Mouse (Mus musculus) kidney, embryonic 14.5 days (tissue): ENCODE measurements around the gene Car11. TPM values are rescaled to one million over a fixed set of nuclear protein-coding genes. Genes with fewer than 3 reads are reported as not detected.

Source experiments
- ATAC-seq: fragments of 200-750 bp; cut with Nextera tagmentation; 2 replicates; pipeline ENCODE4 v1.8.0; 2017; ENCODE audit warnings: moderate number of reproducible peaks, mild to moderate bottlenecking, moderate TSS enrichment, moderate library complexity; ENCODE audit not compliant: low FRiP score, low TSS enrichment
- H3K27ac ChIP-seq: fragments of 300-500 bp; sonication (generic); 2 replicates; pipeline ENCODE4 v1.5.1; 2014; ENCODE audit warnings: low read depth, mild to moderate bottlenecking, low read length, moderate library complexity, mixed read lengths
- H3K27me3 ChIP-seq: fragments of 300-500 bp; sonication (generic); 2 replicates; pipeline ENCODE4 v1.6.1; 2014; ENCODE audit warnings: mild to moderate bottlenecking, low read length; ENCODE audit not compliant: control insufficient read depth, insufficient read depth
- H3K36me3 ChIP-seq: fragments of 300-500 bp; sonication (generic); 2 replicates; pipeline ENCODE4 v1.6.1; 2014; ENCODE audit warnings: low read length, mixed read lengths; ENCODE audit not compliant: control insufficient read depth, insufficient read depth
- H3K4me1 ChIP-seq: fragments of 300-500 bp; sonication (generic); 2 replicates; pipeline ENCODE4 v1.6.1; 2014; ENCODE audit warnings: low read length, mixed read lengths; ENCODE audit not compliant: control insufficient read depth, insufficient read depth
- H3K4me2 ChIP-seq: fragments of 300-500 bp; sonication (generic); replicated peaks from 2 replicates; pipeline ENCODE4 v1.6.1; 2014; ENCODE audit warnings: low read depth, mild to moderate bottlenecking, low read length
- H3K4me3 ChIP-seq: fragments of 300-500 bp; sonication (generic); 2 replicates; pipeline ENCODE4 v1.5.1; 2014; ENCODE audit warnings: mild to moderate bottlenecking, low read length
- H3K9ac ChIP-seq: fragments of 300-500 bp; sonication (generic); 2 replicates; pipeline ENCODE4 v1.6.1; 2014; ENCODE audit warnings: low read depth, mild to moderate bottlenecking, low read length, moderate library complexity
- H3K9me3 ChIP-seq: fragments of 300-500 bp; sonication (generic); 2 replicates; pipeline ENCODE4 v1.6.1; 2016; ENCODE audit warnings: low read length; ENCODE audit not compliant: control insufficient read depth
- WGBS: fragments of 180-500 bp; shearing (Covaris S2); extraction: QIAGEN DNeasy Blood & Tissue Kit; methylation state at CpG from one replicate; pipeline ENCODE4 v1.1.7; 2014; 5-methylcytosine and 5-hydroxymethylcytosine counted together
- polyA plus RNA-seq: library from polyadenylated mRNA; unstranded; fragments of >200 nt; fragmentation: Nextera tagmentation; extraction: Ambion mirVana; gene quantifications from 2 replicates; pipeline ENCODE4 v1.2.1, GENCODE M21; 2014

Car11 gene
- polyA plus RNA-seq, 1 experiment from 2014 or later = 6.9 TPM

- Histone ChIP-seq H3K9ac (no peak overlapping the region), H3K4me2 (no peak overlapping the region), H3K36me3 (no peaks in the 10 kb centered on the region), H3K27me3 (no peaks in the 10 kb centered on the region), H3K4me1 (peaks cover 16% of the 10 kb centered on the region; the same call in 1 of the 2 replicates), H3K27ac (no peak overlapping the region), H3K4me3 (no peak overlapping the region), H3K9me3 (no peaks in the 10 kb centered on the region)
- 96% methylated on average over 9 of the region's 9 CpGs for WGBS
- no peak for ATAC-seq
These were observed 30.7 kb upstream of the Car11 start for GRCm38 (mm10) chr7:45668921-45669320.

GRCm38 (mm10) chr7:45677627-45678295 lies 21.9 kb upstream of the Car11 start:
- Histone ChIP-seq H3K4me1 (peaks cover 7% of the 10 kb centered on the region), H3K27me3 (no peaks in the 10 kb centered on the region), H3K36me3 (no peaks in the 10 kb centered on the region), H3K4me3 (no peak overlapping the region), H3K9me3 (no peaks in the 10 kb centered on the region), H3K27ac (no peak overlapping the region), H3K4me2 (no peak overlapping the region), H3K9ac (no peak overlapping the region)
- no peak for ATAC-seq
- 70% methylated on average over 7 of the region's 7 CpGs for WGBS

GRCm38 (mm10) chr7:45678513-45678912 lies 21.1 kb upstream of the Car11 start:
- no peaks in the 10 kb centered on the region for H3K9me3 ChIP-seq
- H3K27ac ChIP-seq = no peak overlapping the region
- no peak overlapping the region for H3K4me3 ChIP-seq
- H3K4me1 ChIP-seq = peaks cover 10% of the 10 kb centered on the region
- H3K27me3 ChIP-seq = no peaks in the 10 kb centered on the region
- no peaks in the 10 kb centered on the region for H3K36me3 ChIP-seq
- no peak overlapping the region for H3K9ac ChIP-seq
- WGBS = 96% methylated on average over 14 of the region's 14 CpGs
- no peak for ATAC-seq
- no peak overlapping the region for H3K4me2 ChIP-seq

GRCm38 (mm10) chr7:45679966-45680621 lies 19.5 kb upstream of the Car11 start:
- 71% methylated on average over 14 of the region's 14 CpGs for WGBS
- 0 out of 2 replicates have a peak overlapping the region, but pooled peaks have one; percentile 3 for H3K27ac ChIP-seq
- ATAC-seq = no peak

GRCm38 (mm10) chr7:45681046-45681736 lies 18.5 kb upstream of the Car11 start:
- no peak overlapping the region for H3K27ac ChIP-seq
- no peak overlapping the region; the same call in 1 of the 2 replicates for H3K9ac ChIP-seq
- no peak overlapping the region for H3K4me2 ChIP-seq
- H3K9me3 ChIP-seq = no peaks in the 10 kb centered on the region
- whole genome bisulfite sequencing = 81% methylated on average over 8 of the region's 8 CpGs
- no peaks in the 10 kb centered on the region for H3K27me3 ChIP-seq
- no peak for ATAC-seq
- no peaks in the 10 kb centered on the region for H3K36me3 ChIP-seq
- H3K4me3 ChIP-seq = no peak overlapping the region
- H3K4me1 ChIP-seq = peaks cover 13% of the 10 kb centered on the region

More at GRCm38 (mm10) chr7:45679966-45680621, 19.5 kb upstream of the Car11 start:
- no peaks in the 10 kb centered on the region for H3K36me3 ChIP-seq
- no peaks in the 10 kb centered on the region for H3K27me3 ChIP-seq
- H3K9me3 ChIP-seq = no peaks in the 10 kb centered on the region
- peaks cover 10% of the 10 kb centered on the region for H3K4me1 ChIP-seq
- H3K4me3 ChIP-seq = no peak overlapping the region
- H3K4me2 ChIP-seq = no peak overlapping the region
- no peak overlapping the region for H3K9ac ChIP-seq

GRCm38 (mm10) chr7:45682144-45683126 lies 17.2 kb upstream of the Car11 start:
- Histone ChIP-seq H3K27me3 (no peaks in the 10 kb centered on the region), H3K4me2 (peak overlapping the region; percentile 33; the same call in 1 of the 2 replicates), H3K9ac (peak overlapping the region; percentile 50; the same call in 1 of the 2 replicates), H3K4me1 (peaks cover 18% of the 10 kb centered on the region), H3K27ac (peak overlapping the region; percentile 59), H3K9me3 (no peaks in the 10 kb centered on the region), H3K36me3 (no peaks in the 10 kb centered on the region), H3K4me3 (peak overlapping the region; percentile 14; the same call in 1 of the 2 replicates)
- peak; percentile 60 for ATAC-seq
- WGBS = 32% methylated on average over 14 of the region's 14 CpGs

- Histone ChIP-seq H3K27ac (no peak within 1 kb of the TSS), H3K9ac (0 out of 2 replicates have a peak within 1 kb of the TSS, but pooled peaks have one; percentile 50), H3K36me3 (no peaks in the 10 kb centered on the region), H3K4me1 (peaks cover 18% of the 10 kb centered on the region), H3K4me3 (no peak within 1 kb of the TSS), H3K4me2 (no peak within 1 kb of the TSS), H3K27me3 (no peaks in the 10 kb centered on the region), H3K9me3 (no peaks in the 10 kb centered on the region)
- WGBS = 64% methylated on average over 7 of the region's 7 CpGs
- ATAC-seq = no peak
These were observed 16.1 kb upstream of the Car11 start, which contains the start of gene Ntn5 for GRCm38 (mm10) chr7:45683396-45684050. Gene Ntn5, plus strand, starts transcription at chr7:45684022.

GRCm38 (mm10) chr7:45685811-45686210 lies 13.8 kb upstream of the Car11 start:
- no peaks in the 10 kb centered on the region for H3K36me3 ChIP-seq
- H3K4me3 ChIP-seq = no peak overlapping the region
- no peak for ATAC-seq
- H3K4me1 ChIP-seq = peaks cover 24% of the 10 kb centered on the region
- WGBS = 44% methylated on average over 10 of the region's 10 CpGs
- no peak overlapping the region for H3K9ac ChIP-seq
- H3K4me2 ChIP-seq = no peak overlapping the region
- no peak overlapping the region for H3K27ac ChIP-seq
- no peaks in the 10 kb centered on the region for H3K9me3 ChIP-seq
- no peaks in the 10 kb centered on the region for H3K27me3 ChIP-seq
